Mouse (Mus musculus) ES-E14 (cell line): ENCODE data around the gene St6galnac5. TPM values are rescaled to one million over a fixed set of nuclear protein-coding genes. Genes with fewer than 3 reads are reported as not detected.

ENCODE experiments used
- DNase-seq: peaks from one replicate; pipeline ENCODE4 v3.0.0-alpha.2; 2013; ENCODE audit warnings: low read depth, low spot score
- H3K27ac ChIP-seq: 2 replicates; pipeline ENCODE4 v1.5.1; 2012; ENCODE audit warnings: low read depth, mild to moderate bottlenecking, low read length, moderate library complexity, mixed read lengths; ENCODE audit not compliant: poor library complexity, insufficient read depth, severe bottlenecking
- H3K36me3 ChIP-seq: 2 replicates; pipeline ENCODE4 v1.6.1; 2012; ENCODE audit warnings: mild to moderate bottlenecking, low read length, moderate library complexity, mixed read lengths; ENCODE audit not compliant: control insufficient read depth, poor library complexity, insufficient read depth, severe bottlenecking
- H3K4me1 ChIP-seq, 2 experiments: fragments of 150-350 bp in 1 of 2; sonication (generic) in 1 of 2; 2 replicates each; pipeline ENCODE4 v1.6.1; 2012; ENCODE audit warnings: low read length in 2 of 2, mild to moderate bottlenecking in 1 of 2, mixed read lengths in 1 of 2; ENCODE audit not compliant: control insufficient read depth in 2 of 2, insufficient read depth in 2 of 2, poor library complexity in 1 of 2
- H3K4me3 ChIP-seq, 2 experiments: fragments of 150-350 bp in 1 of 2; sonication (generic) in 1 of 2; 2 replicates each; pipeline ENCODE4 v1.5.1; 2012; ENCODE audit warnings: low read length in 2 of 2, low read depth in 1 of 2, mild to moderate bottlenecking in 1 of 2, mixed read lengths in 1 of 2; ENCODE audit not compliant: insufficient read depth in 1 of 2, poor library complexity in 1 of 2, severe bottlenecking in 1 of 2
- H3K9ac ChIP-seq: 2 replicates; pipeline ENCODE4 v1.6.1; 2012; ENCODE audit warnings: low read depth, mild to moderate bottlenecking, low read length, mixed read lengths; ENCODE audit not compliant: poor library complexity, insufficient read depth, severe bottlenecking
- H3K9me3 ChIP-seq: fragments of 150-350 bp; sonication (generic); 2 replicates; pipeline ENCODE4 v1.6.1; 2012; ENCODE audit warnings: low read depth, mild to moderate bottlenecking, low read length; ENCODE audit not compliant: control insufficient read depth, insufficient read depth
- CHD2 ChIP-seq: IDR thresholded peaks from 2 replicates; pipeline ENCODE4 v1.6.1; 2014; ENCODE audit warnings: mild to moderate bottlenecking, low read depth, low read length, inconsistent platforms
- HCFC1 ChIP-seq: IDR thresholded peaks from 2 replicates; pipeline ENCODE4 v1.6.1; 2012; ENCODE audit warnings: low read length, inconsistent platforms, borderline replicate concordance; ENCODE audit not compliant: insufficient read depth
- MAFK ChIP-seq: IDR thresholded peaks from 2 replicates; pipeline ENCODE4 v1.6.1; 2014; ENCODE audit warnings: mild to moderate bottlenecking, low read depth, low read length, inconsistent platforms; ENCODE audit not compliant: insufficient read depth
- ZC3H11A ChIP-seq: IDR thresholded peaks from 2 replicates; pipeline ENCODE4 v1.6.1; 2012; ENCODE audit warnings: low read depth, mild to moderate bottlenecking, inconsistent platforms, low read length, borderline replicate concordance
- ZNF384 ChIP-seq: IDR thresholded peaks from 2 replicates; pipeline ENCODE4 v1.6.1; 2012; ENCODE audit warnings: low read depth, low read length, inconsistent platforms
- in situ Hi-C, 2 experiments: fragments of 600-800 bp; cut with MboI; formaldehyde crosslinking; loops; one replicate each; pipeline ENCODE4 v1.15.1; 2025; ENCODE audit warnings: low sequenced_read_pairs in 2 of 2, inconsistent platforms in 1 of 2; ENCODE audit not compliant: unreplicated experiment in 2 of 2
- total RNA-seq: library from RNA; depleted of rRNA; stranded (reverse); fragments of 300-350 nt; gene quantifications from 2 replicates; pipeline ENCODE4 v1.2.3, GENCODE M21; 2012

The St6galnac5 gene
- total RNA-seq, 1 experiment = 0.27 TPM

GRCm38 (mm10) chr3:152941671-152942070 is 40.4 kb downstream of the St6galnac5 start:
- no peaks in the 10 kb centered on the region for H3K36me3 ChIP-seq
- no peak for DNase-seq
- no peaks in the 10 kb centered on the region for H3K9me3 ChIP-seq
- TF ChIP-seq HCFC1 (no peak), CHD2 (no peak), ZNF384 (no peak), ZC3H11A (no peak), MAFK (no peak)
- H3K4me1 ChIP-seq = peaks cover 0 to 4% of the 10 kb centered on the region in 2 experiments; a peak in 1 of 4 replicates
- no peak overlapping the region for H3K4me3 ChIP-seq
- no peak overlapping the region for H3K27ac ChIP-seq
- in situ Hi-C loops = no loop called here
- no peak overlapping the region for H3K9ac ChIP-seq

- Histone ChIP-seq H3K4me1 (no peaks in the 10 kb centered on the region), H3K36me3 (no peaks in the 10 kb centered on the region), H3K9me3 (no peaks in the 10 kb centered on the region), H3K4me3 (no peak overlapping the region), H3K9ac (no peak overlapping the region), H3K27ac (no peak overlapping the region)
- TF ChIP-seq HCFC1 (no peak), CHD2 (no peak)
- no peak for DNase-seq
- in situ Hi-C loops = no loop called here
Measured at GRCm38 (mm10) chr3:152936313-152936712, 45.7 kb downstream of the St6galnac5 start.

- H3K36me3 ChIP-seq = no peaks in the 10 kb centered on the region
- TF ChIP-seq ZC3H11A (no peak), CHD2 (no peak), ZNF384 (no peak), MAFK (no peak), HCFC1 (no peak)
- H3K9me3 ChIP-seq = no peaks in the 10 kb centered on the region
- H3K9ac ChIP-seq = no peak overlapping the region
- H3K4me1 ChIP-seq = no peaks in the 10 kb centered on the region
- H3K27ac ChIP-seq = no peak overlapping the region
- H3K4me3 ChIP-seq = no peak overlapping the region
- no peak for DNase-seq
- in situ Hi-C loops = no loop called here
Measured at GRCm38 (mm10) chr3:152933737-152934136, 48.3 kb downstream of the St6galnac5 start.

GRCm38 (mm10) chr3:152932544-152932943 is 49.5 kb downstream of the St6galnac5 start:
- TF ChIP-seq HCFC1 (no peak), CHD2 (no peak), ZC3H11A (no peak), MAFK (no peak), ZNF384 (no peak)
- no peak overlapping the region for H3K4me3 ChIP-seq
- no peak overlapping the region for H3K9ac ChIP-seq
- DNase-seq = no peak
- in situ Hi-C loops = no loop called here
- H3K4me1 ChIP-seq = 0 out of 4 replicates have a peak, but pooled peaks cover 0 to 2% of the 10 kb centered on the region in 2 experiments
- H3K27ac ChIP-seq = no peak overlapping the region
- H3K36me3 ChIP-seq = no peaks in the 10 kb centered on the region
- H3K9me3 ChIP-seq = no peaks in the 10 kb centered on the region

DNA sequence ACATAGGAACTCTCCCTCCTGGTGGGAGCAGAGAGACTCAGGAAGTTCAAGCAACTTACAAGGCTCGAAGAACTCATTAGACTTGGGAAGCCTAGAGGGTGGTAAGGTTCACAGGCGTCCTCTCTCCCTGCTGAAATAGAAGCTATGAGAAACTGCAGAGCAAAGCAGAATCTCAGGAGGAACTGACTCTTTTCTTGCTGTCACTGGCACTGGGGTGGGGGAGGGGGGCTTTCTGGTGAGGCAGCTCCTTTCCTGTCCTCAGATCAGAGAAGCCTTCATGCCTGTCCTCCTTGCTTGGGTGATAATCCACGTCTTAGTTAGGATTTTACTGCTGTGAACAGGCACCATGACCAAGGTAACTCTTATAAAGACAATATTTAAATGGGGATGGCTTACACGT is 50.0 kb downstream of the St6galnac5 start:
- Histone ChIP-seq H3K4me1 (0 out of 4 replicates have a peak, but pooled peaks cover 0 to 2% of the 10 kb centered on the region in 2 experiments), H3K27ac (no peak overlapping the region), H3K9me3 (no peaks in the 10 kb centered on the region), H3K4me3 (no peak overlapping the region), H3K9ac (no peak overlapping the region), H3K36me3 (no peaks in the 10 kb centered on the region)
- no peak for DNase-seq
- no peak for TF ChIP-seq ZNF384
- no peak for TF ChIP-seq ZC3H11A
- in situ Hi-C loops = no loop called here
